Mouse (Mus musculus) CH12.LX (cell line): ENCODE data around the gene Slc43a2. TPM values are rescaled to one million over a fixed set of nuclear protein-coding genes. Genes with fewer than 3 reads are reported as not detected.

Experiments
- DNase-seq: peaks from one replicate; pipeline ENCODE4 v3.0.0-alpha.2; 2013; ENCODE audit errors: extremely low read depth
- H3K27ac ChIP-seq: 2 replicates; pipeline ENCODE4 v1.5.1; 2012; ENCODE audit warnings: low read depth, mild to moderate bottlenecking, control low read depth, moderate library complexity; ENCODE audit not compliant: insufficient read depth
- H3K27me3 ChIP-seq: replicated peaks from 2 replicates; pipeline ENCODE3; 2012; ENCODE audit warnings: inconsistent platforms
- H3K36me3 ChIP-seq, 2 experiments: replicated peaks in 1 of 2; 2 replicates each; pipeline versions ENCODE3 to v1.6.1; 2012; ENCODE audit warnings: inconsistent platforms in 1 of 2, low read length in 1 of 2, mild to moderate bottlenecking in 1 of 2, mixed read lengths in 1 of 2, moderate library complexity in 1 of 2; ENCODE audit not compliant: control insufficient read depth in 1 of 2, insufficient read depth in 1 of 2
- H3K4me1 ChIP-seq, 2 experiments: 2 replicates each; pipeline ENCODE4 v1.6.1; 2012; ENCODE audit warnings: inconsistent platforms in 1 of 2, moderate library complexity in 1 of 2; ENCODE audit not compliant: insufficient read depth in 2 of 2, control insufficient read depth in 1 of 2
- H3K4me2 ChIP-seq: 2 replicates; pipeline ENCODE4 v1.6.1; 2012; ENCODE audit warnings: low read depth, mild to moderate bottlenecking, control low read depth; ENCODE audit not compliant: poor library complexity, insufficient read depth, severe bottlenecking
- H3K4me3 ChIP-seq, 3 experiments: fragments of 150-350 bp in 1 of 3; sonication (generic) in 1 of 3; replicated peaks in 1 of 3; 2 replicates each; pipeline versions ENCODE3 to v1.5.1; 2011 to 2012; ENCODE audit warnings: low read depth in 2 of 3, low read length in 2 of 3, mild to moderate bottlenecking in 2 of 3, moderate library complexity in 2 of 3, control low read depth in 1 of 3, improper control_type of control experiment in 1 of 3, inconsistent platforms in 1 of 3, mixed read lengths in 1 of 3; ENCODE audit not compliant: poor library complexity in 1 of 3
- H3K79me2 ChIP-seq: replicated peaks from 2 replicates; pipeline ENCODE4 v1.6.1; 2012; ENCODE audit warnings: mild to moderate bottlenecking, moderate library complexity; ENCODE audit not compliant: control insufficient read depth, poor library complexity, insufficient read depth, severe bottlenecking; ENCODE audit errors: extremely low read depth
- H3K9ac ChIP-seq: 2 replicates; pipeline ENCODE4 v1.6.1; 2012; ENCODE audit warnings: low read depth, mild to moderate bottlenecking, control low read depth, moderate library complexity; ENCODE audit not compliant: insufficient read depth
- H3K9me3 ChIP-seq: replicated peaks from 2 replicates; pipeline ENCODE3; 2012; ENCODE audit warnings: low read length, inconsistent platforms, mixed read lengths
- CHD1 ChIP-seq: IDR thresholded peaks from 2 replicates; pipeline ENCODE4 v1.6.1; 2012; ENCODE audit warnings: low read depth, low read length, improper control_type of control experiment, inconsistent platforms
- CHD2 ChIP-seq: IDR thresholded peaks from 2 replicates; pipeline ENCODE4 v1.6.1; 2011; ENCODE audit warnings: low read length, improper control_type of control experiment
- EP300 ChIP-seq: IDR thresholded peaks from 2 replicates; pipeline ENCODE4 v1.6.1; 2011; ENCODE audit warnings: low read length, improper control_type of control experiment
- ETS1 ChIP-seq: conservative IDR thresholded peaks from 2 replicates; pipeline ENCODE4 v1.6.1; 2012; ENCODE audit warnings: low read depth, mild to moderate bottlenecking, inconsistent platforms, low read length, improper control_type of control experiment, moderate library complexity
- HCFC1 ChIP-seq: IDR thresholded peaks from 2 replicates; pipeline ENCODE4 v1.6.1; 2012; ENCODE audit warnings: low read depth, mild to moderate bottlenecking, inconsistent platforms, low read length, improper control_type of control experiment
- JUND ChIP-seq: conservative IDR thresholded peaks from 2 replicates; pipeline ENCODE4 v1.6.1; 2011; ENCODE audit warnings: low read depth, low read length, improper control_type of control experiment
- KAT2A ChIP-seq: IDR thresholded peaks from 2 replicates; pipeline ENCODE4 v1.6.1; 2012; ENCODE audit warnings: low read length, improper control_type of control experiment, inconsistent platforms; ENCODE audit not compliant: insufficient replicate concordance
- MAX ChIP-seq: IDR thresholded peaks from 2 replicates; pipeline ENCODE4 v1.6.1; 2011; ENCODE audit warnings: low read length, improper control_type of control experiment
- MXI1 ChIP-seq: IDR thresholded peaks from 2 replicates; pipeline ENCODE4 v1.6.1; 2011; ENCODE audit warnings: mild to moderate bottlenecking, low read depth, low read length, improper control_type of control experiment
- MYC ChIP-seq: IDR thresholded peaks from 2 replicates; pipeline ENCODE4 v1.6.1; 2011; ENCODE audit warnings: low read depth, mild to moderate bottlenecking, improper control_type of control experiment, low read length
- NRF1 ChIP-seq: IDR thresholded peaks from 2 replicates; pipeline ENCODE4 v1.6.1; 2014; ENCODE audit warnings: low read depth, mild to moderate bottlenecking, inconsistent platforms, low read length, improper control_type of control experiment, moderate library complexity
- PAX5 ChIP-seq: IDR thresholded peaks from 2 replicates; pipeline ENCODE4 v1.6.1; 2012; ENCODE audit warnings: low read length, inconsistent platforms, mixed read lengths
- POLR2AphosphoS2 ChIP-seq: IDR thresholded peaks from 2 replicates; pipeline ENCODE4 v1.6.1; 2011; ENCODE audit warnings: low read depth, low read length, improper control_type of control experiment
- RAD21 ChIP-seq: IDR thresholded peaks from 2 replicates; pipeline ENCODE4 v1.6.1; 2011; ENCODE audit warnings: low read depth, mild to moderate bottlenecking, low read length, improper control_type of control experiment, moderate library complexity
- RCOR1 ChIP-seq: conservative IDR thresholded peaks from 2 replicates; pipeline ENCODE4 v1.6.1; 2012; ENCODE audit warnings: low read depth, mild to moderate bottlenecking, inconsistent platforms, low read length, improper control_type of control experiment
- SMC3 ChIP-seq: IDR thresholded peaks from 2 replicates; pipeline ENCODE4 v1.6.1; 2011; ENCODE audit warnings: low read depth, low read length, improper control_type of control experiment
- TBP ChIP-seq: conservative IDR thresholded peaks from 2 replicates; pipeline ENCODE4 v1.6.1; 2011; ENCODE audit warnings: low read depth, low read length, improper control_type of control experiment
- TCF12 ChIP-seq: IDR thresholded peaks from 2 replicates; pipeline ENCODE4 v1.6.1; 2014; ENCODE audit warnings: low read depth, mild to moderate bottlenecking, inconsistent platforms, low read length, improper control_type of control experiment
- UBTF ChIP-seq: IDR thresholded peaks from 2 replicates; pipeline ENCODE4 v1.6.1; 2012; ENCODE audit warnings: low read depth, mild to moderate bottlenecking, inconsistent platforms, low read length, improper control_type of control experiment, moderate library complexity
- USF1 ChIP-seq: IDR thresholded peaks from 2 replicates; pipeline ENCODE4 v1.6.1; 2014; ENCODE audit warnings: low read depth, mild to moderate bottlenecking, inconsistent platforms, low read length, improper control_type of control experiment
- ZC3H11A ChIP-seq: IDR thresholded peaks from 2 replicates; pipeline ENCODE4 v1.6.1; 2012; ENCODE audit warnings: low read depth, mild to moderate bottlenecking, inconsistent platforms, low read length, improper control_type of control experiment
- ZKSCAN1 ChIP-seq: IDR thresholded peaks from 2 replicates; pipeline ENCODE4 v1.6.1; 2012; ENCODE audit warnings: low read depth, inconsistent platforms, low read length, improper control_type of control experiment, borderline replicate concordance
- ZNF384 ChIP-seq: IDR thresholded peaks from 2 replicates; pipeline ENCODE4 v1.6.1; 2012; ENCODE audit warnings: low read depth, low read length, improper control_type of control experiment, inconsistent platforms
- dilution Hi-C: fragments of 300-500 bp; cut with MboI; formaldehyde crosslinking; loops from 2 replicates; pipeline ENCODE4 v1.14.3; 2020; ENCODE audit warnings: low sequenced_read_pairs; ENCODE audit not compliant: extremely low pct_unique_long_range_greater_than_20kb, extremely low pct_ligation_motif_present
- in situ Hi-C: fragments of 300-500 bp; cut with MboI; formaldehyde crosslinking; loops from 3 replicates; pipeline ENCODE4 v1.14.3; 2019; ENCODE audit warnings: low sequenced_read_pairs, low pct_ligation_motif_present, low pct_unique_long_range_greater_than_20kb, mixed read lengths
- polyA plus RNA-seq: library from polyadenylated mRNA; unstranded; fragments of >175 nt; gene quantifications from 2 replicates; pipeline ENCODE4 v1.2.1, GENCODE M21; 2012; ENCODE audit warnings: low read depth; ENCODE audit not compliant: insufficient read length
- total RNA-seq, 2 experiments: library from RNA; depleted of rRNA; stranded (reverse); fragments of 300-350 nt in 1 of 2; fragments of >200 nt in 1 of 2; gene quantifications; 2 replicates each; pipeline ENCODE4 v1.2.3; 2012 to 2014

The Slc43a2 gene
- total and polyA plus RNA-seq, 3 experiments = 5.0 to 8.9 (median 8.8) TPM

GRCm38 (mm10) chr11:75513336-75513735 is 18.2 kb upstream of the Slc43a2 start, which contains the start of gene Scarf1:
TSS of gene Scarf1 (plus strand) at chr11:75513540.
- peaks cover 7% of the 10 kb centered on the region for H3K9me3 ChIP-seq
- no peaks in the 10 kb centered on the region for H3K79me2 ChIP-seq
- DNase-seq = no peak
- no peak within 1 kb of the TSS for H3K4me2 ChIP-seq
- peaks cover 67 to 89% of the 10 kb centered on the region in 2 experiments for H3K36me3 ChIP-seq
- no peak within 1 kb of the TSS for H3K9ac ChIP-seq
- H3K27ac ChIP-seq = no peak within 1 kb of the TSS
- H3K4me1 ChIP-seq = no peaks in the 10 kb centered on the region
- no peaks in the 10 kb centered on the region for H3K27me3 ChIP-seq
- TF ChIP-seq PAX5 = no peak
- TF ChIP-seq MXI1 = no peak
- TF ChIP-seq TCF12 = no peak
- TF ChIP-seq CHD1 = no peak
- no peak for TF ChIP-seq ZC3H11A
- no peak for TF ChIP-seq JUND
- TF ChIP-seq RCOR1 = no peak
- TF ChIP-seq, all 38 proteins: peak for 0
- dilution Hi-C loops = no loop called here
- no peak within 1 kb of the TSS for H3K4me3 ChIP-seq
- in situ Hi-C loops = no loop called here

- Histone ChIP-seq H3K27me3 (no peaks in the 10 kb centered on the region), H3K4me3 (no peak overlapping the region), H3K36me3 (peaks cover 49 to 80% of the 10 kb centered on the region in 2 experiments), H3K4me1 (no peaks in the 10 kb centered on the region), H3K9me3 (no peaks in the 10 kb centered on the region), H3K79me2 (no peaks in the 10 kb centered on the region), H3K4me2 (no peak overlapping the region), H3K27ac (no peak overlapping the region; the same call in 1 of the 2 replicates), H3K9ac (no peak overlapping the region)
- TF ChIP-seq EP300 (no peak), CHD2 (no peak), USF1 (no peak), CHD1 (no peak), UBTF (no peak), ZKSCAN1 (no peak), KAT2A (no peak), RAD21 (no peak), ZNF384 (no peak), PAX5 (no peak), POLR2AphosphoS2 (no peak), NRF1 (no peak), TBP (no peak), TCF12 (no peak), ZC3H11A (no peak), HCFC1 (no peak), MAX (no peak), MYC (no peak), ETS1 (no peak), SMC3 (no peak)
- in situ Hi-C loops (no loop called here), dilution Hi-C loops (no loop called here)
- DNase-seq = no peak
Observed at GRCm38 (mm10) chr11:75515186-75515585, 16.3 kb upstream of the Slc43a2 start.
